Mouse (Mus musculus) liver, embryonic 15.5 days (tissue): ENCODE measurements around the gene Plac8. TPM values are rescaled to one million over a fixed set of nuclear protein-coding genes. Genes with fewer than 3 reads are reported as not detected.

Source experiments
- ATAC-seq: fragments of 200-750 bp; cut with Nextera tagmentation; 2 replicates; pipeline ENCODE4 v1.8.0; 2017; ENCODE audit warnings: moderate number of reproducible peaks, mild to moderate bottlenecking, moderate library complexity; ENCODE audit not compliant: insufficient read depth
- H3K27ac ChIP-seq: fragments of 300-500 bp; sonication (generic); replicated peaks from 2 replicates; pipeline ENCODE4 v1.5.1; 2015; ENCODE audit warnings: mild to moderate bottlenecking, inconsistent platforms
- H3K27me3 ChIP-seq: fragments of 300-500 bp; sonication (generic); 2 replicates; pipeline ENCODE4 v1.6.1; 2015; ENCODE audit warnings: mild to moderate bottlenecking, inconsistent platforms
- H3K36me3 ChIP-seq: fragments of 300-500 bp; sonication (generic); replicated peaks from 2 replicates; pipeline ENCODE4 v1.6.1; 2015; ENCODE audit warnings: moderate library complexity, mild to moderate bottlenecking, inconsistent platforms
- H3K4me1 ChIP-seq: fragments of 300-500 bp; sonication (generic); replicated peaks from 2 replicates; pipeline ENCODE4 v1.6.1; 2015; ENCODE audit warnings: inconsistent platforms
- H3K4me2 ChIP-seq: fragments of 300-500 bp; sonication (generic); 2 replicates; pipeline ENCODE4 v1.6.1; 2015; ENCODE audit warnings: moderate library complexity, mild to moderate bottlenecking, inconsistent platforms
- H3K4me3 ChIP-seq: fragments of 300-500 bp; sonication (generic); replicated peaks from 2 replicates; pipeline ENCODE4 v1.5.1; 2015; ENCODE audit warnings: mild to moderate bottlenecking, inconsistent platforms
- H3K9ac ChIP-seq: fragments of 300-500 bp; sonication (generic); 2 replicates; pipeline ENCODE4 v1.6.1; 2015; ENCODE audit warnings: moderate library complexity, mild to moderate bottlenecking, inconsistent platforms
- H3K9me3 ChIP-seq: fragments of 300-500 bp; sonication (generic); replicated peaks from 2 replicates; pipeline ENCODE4 v1.6.1; 2016; ENCODE audit warnings: inconsistent platforms
- WGBS: fragments of 180-500 bp; shearing (Covaris S2); methylation state at CpG from one replicate; pipeline ENCODE4 v1.1.7; 2015; ENCODE audit warnings: mixed read lengths; ENCODE audit not compliant: insufficient replicate concordance; 5-methylcytosine and 5-hydroxymethylcytosine counted together
- polyA plus RNA-seq: library from polyadenylated mRNA; unstranded; fragments of >200 nt; fragmentation: Nextera tagmentation; extraction: Ambion mirVana; gene quantifications from 2 replicates; pipeline ENCODE4 v1.2.1, GENCODE M21; 2015

The Plac8 gene
- polyA plus RNA-seq, 1 experiment from 2014 or later, result 83.9 TPM

- H3K27me3 ChIP-seq, result no peaks in the 10 kb centered on the region
- no peak overlapping the region for H3K9ac ChIP-seq
- ATAC-seq, result no peak
- no peaks in the 10 kb centered on the region for H3K4me1 ChIP-seq
- H3K4me3 ChIP-seq, result no peak overlapping the region
- H3K4me2 ChIP-seq, result no peak overlapping the region
- H3K9me3 ChIP-seq, result no peaks in the 10 kb centered on the region
- WGBS, result 73% methylated on average over 3 of the region's 3 CpGs
- no peak overlapping the region for H3K27ac ChIP-seq
- peaks cover 68% of the 10 kb centered on the region for H3K36me3 ChIP-seq
Measured at GRCm38 (mm10) chr5:100536638-100537037, 35.4 kb downstream of the Plac8 start.

GRCm38 (mm10) chr5:100535826-100536225 lies 36.2 kb downstream of the Plac8 start:
- Histone ChIP-seq H3K9me3 (no peaks in the 10 kb centered on the region), H3K9ac (no peak overlapping the region), H3K4me2 (no peak overlapping the region), H3K4me3 (no peak overlapping the region), H3K4me1 (no peaks in the 10 kb centered on the region), H3K27me3 (no peaks in the 10 kb centered on the region), H3K27ac (no peak overlapping the region), H3K36me3 (peaks cover 72% of the 10 kb centered on the region)
- 71% methylated on average over 7 of the region's 7 CpGs for WGBS
- ATAC-seq, result no peak

GRCm38 (mm10) chr5:100526164-100526563 lies 45.9 kb downstream of the Plac8 start:
- Histone ChIP-seq H3K9ac (no peak overlapping the region), H3K4me3 (no peak overlapping the region), H3K4me1 (0 out of 2 replicates have a peak, but pooled peaks cover 5% of the 10 kb centered on the region), H3K4me2 (no peak overlapping the region), H3K9me3 (no peaks in the 10 kb centered on the region), H3K27ac (no peak overlapping the region), H3K36me3 (peaks cover 38% of the 10 kb centered on the region), H3K27me3 (no peaks in the 10 kb centered on the region)
- 31% methylated on average over 7 of the region's 7 CpGs for WGBS
- peak; percentile 15; the same call in 1 of the 2 replicates for ATAC-seq

- H3K36me3 ChIP-seq, result peaks cover 33% of the 10 kb centered on the region
- H3K4me1 ChIP-seq, result 0 out of 2 replicates have a peak, but pooled peaks cover 5% of the 10 kb centered on the region
- H3K27ac ChIP-seq, result no peak overlapping the region
- H3K9me3 ChIP-seq, result no peaks in the 10 kb centered on the region
- ATAC-seq, result no peak
- H3K27me3 ChIP-seq, result no peaks in the 10 kb centered on the region
- H3K4me3 ChIP-seq, result no peak overlapping the region
- no peak overlapping the region for H3K9ac ChIP-seq
- 27% methylated on average over 3 of the region's 3 CpGs for WGBS
- H3K4me2 ChIP-seq, result no peak overlapping the region
Measured at GRCm38 (mm10) chr5:100525620-100526019, 46.4 kb downstream of the Plac8 start.

- no peaks in the 10 kb centered on the region for H3K9me3 ChIP-seq
- WGBS, result 88% methylated on average over 9 of the region's 9 CpGs
- H3K4me1 ChIP-seq, result peaks cover 11% of the 10 kb centered on the region
- no peaks in the 10 kb centered on the region for H3K27me3 ChIP-seq
- H3K4me3 ChIP-seq, result no peak overlapping the region
- no peak overlapping the region for H3K27ac ChIP-seq
- no peak overlapping the region for H3K9ac ChIP-seq
- no peak overlapping the region for H3K4me2 ChIP-seq
- ATAC-seq, result no peak
- peaks cover 26% of the 10 kb centered on the region for H3K36me3 ChIP-seq
Measured at GRCm38 (mm10) chr5:100524921-100525320, 47.1 kb downstream of the Plac8 start.

GRCm38 (mm10) chr5:100523331-100523730 lies 48.7 kb downstream of the Plac8 start:
- 80% methylated on average over 1 of the region's 1 CpGs for WGBS
- H3K4me1 ChIP-seq, result peaks cover 21% of the 10 kb centered on the region
- no peak overlapping the region for H3K27ac ChIP-seq
- no peaks in the 10 kb centered on the region for H3K9me3 ChIP-seq
- no peak for ATAC-seq
- no peak overlapping the region for H3K4me3 ChIP-seq
- peaks cover 11% of the 10 kb centered on the region for H3K36me3 ChIP-seq
- H3K4me2 ChIP-seq, result no peak overlapping the region
- no peaks in the 10 kb centered on the region for H3K27me3 ChIP-seq
- H3K9ac ChIP-seq, result no peak overlapping the region

GRCm38 (mm10) chr5:100520223-100520622 lies 51.8 kb downstream of the Plac8 start:
- Histone ChIP-seq H3K4me3 (no peak overlapping the region; the same call in 1 of the 2 replicates), H3K27ac (no peak overlapping the region), H3K9ac (no peak overlapping the region), H3K36me3 (peaks cover 10% of the 10 kb centered on the region), H3K27me3 (peaks cover 15% of the 10 kb centered on the region), H3K9me3 (no peaks in the 10 kb centered on the region), H3K4me2 (peak overlapping the region; percentile 35), H3K4me1 (peaks cover 24% of the 10 kb centered on the region)
- 82% methylated on average over 2 of the region's 2 CpGs for WGBS
- ATAC-seq, result no peak

- H3K9me3 ChIP-seq, result no peaks in the 10 kb centered on the region
- peak overlapping the region; percentile 79 for H3K4me2 ChIP-seq
- 6% methylated on average over 5 of the region's 5 CpGs for WGBS
- peak overlapping the region; percentile 85 for H3K4me3 ChIP-seq
- H3K27ac ChIP-seq, result peak overlapping the region; percentile 83
- no peak for ATAC-seq
- H3K27me3 ChIP-seq, result peaks cover 26% of the 10 kb centered on the region
- peaks cover 6% of the 10 kb centered on the region for H3K36me3 ChIP-seq
- peaks cover 24% of the 10 kb centered on the region for H3K4me1 ChIP-seq
- H3K9ac ChIP-seq, result peak overlapping the region; percentile 81
Measured at GRCm38 (mm10) chr5:100519027-100519411, 53.0 kb downstream of the Plac8 start.

- H3K4me2 ChIP-seq, result peak within 1 kb of the TSS; percentile 79
- peaks cover 23% of the 10 kb centered on the region for H3K4me1 ChIP-seq
- under 1% methylated on average over 64 of the region's 64 CpGs for WGBS
- ATAC-seq, result peak; percentile 100
- H3K9ac ChIP-seq, result peak within 1 kb of the TSS; percentile 81
- peaks cover 29% of the 10 kb centered on the region for H3K27me3 ChIP-seq
- H3K27ac ChIP-seq, result peak within 1 kb of the TSS; percentile 83
- peak within 1 kb of the TSS; percentile 85 for H3K4me3 ChIP-seq
- peaks cover 6% of the 10 kb centered on the region for H3K36me3 ChIP-seq
- no peaks in the 10 kb centered on the region for H3K9me3 ChIP-seq
Measured at GRCm38 (mm10) chr5:100518049-100519026, 53.7 kb downstream of the Plac8 start, which contains the start of gene Cops4. Cops4 (plus strand) TSS chr5:100518309.

GRCm38 (mm10) chr5:100512576-100512975 lies 59.5 kb downstream of the Plac8 start:
- H3K9me3 ChIP-seq, result no peaks in the 10 kb centered on the region
- no peak overlapping the region for H3K9ac ChIP-seq
- H3K27ac ChIP-seq, result no peak overlapping the region
- peaks cover 32% of the 10 kb centered on the region for H3K27me3 ChIP-seq
- H3K4me2 ChIP-seq, result no peak overlapping the region
- H3K4me1 ChIP-seq, result peaks cover 6% of the 10 kb centered on the region
- H3K36me3 ChIP-seq, result no peaks in the 10 kb centered on the region
- ATAC-seq, result no peak
- no peak overlapping the region for H3K4me3 ChIP-seq

- Histone ChIP-seq H3K27ac (no peak overlapping the region), H3K36me3 (no peaks in the 10 kb centered on the region), H3K4me1 (0 out of 2 replicates have a peak, but pooled peaks cover 4% of the 10 kb centered on the region), H3K9me3 (no peaks in the 10 kb centered on the region), H3K9ac (no peak overlapping the region), H3K27me3 (peaks cover 9% of the 10 kb centered on the region; the same call in 1 of the 2 replicates), H3K4me2 (no peak overlapping the region; the same call in 1 of the 2 replicates), H3K4me3 (no peak overlapping the region)
- ATAC-seq, result no peak
- WGBS, result 23% methylated on average over 11 of the region's 11 CpGs
Measured at GRCm38 (mm10) chr5:100509247-100509646, 62.8 kb downstream of the Plac8 start.
